Mouse (Mus musculus) bone marrow, adult 2 months (tissue): ENCODE measurements around the gene Galt. TPM values are rescaled to one million over a fixed set of nuclear protein-coding genes. Genes with fewer than 3 reads are reported as not detected.

Source experiments
- H3K27ac ChIP-seq: fragments of 200-500 bp; 2 replicates; pipeline ENCODE4 v1.5.1; 2012; ENCODE audit warnings: low read depth, mild to moderate bottlenecking, control low read depth, inconsistent platforms, low read length; ENCODE audit not compliant: control insufficient read depth, poor library complexity, insufficient read depth
- H3K4me1 ChIP-seq: fragments of 200-500 bp; 2 replicates; pipeline ENCODE4 v1.6.1; 2011; ENCODE audit warnings: low read length; ENCODE audit not compliant: control insufficient read depth, insufficient read depth
- H3K4me3 ChIP-seq: fragments of 200-500 bp; replicated peaks from 2 replicates; pipeline ENCODE3; 2011; ENCODE audit warnings: mild to moderate bottlenecking, low read depth, low read length, control low read depth; ENCODE audit not compliant: control insufficient read depth
- CTCF ChIP-seq: fragments of 200-500 bp; IDR thresholded peaks from 2 replicates; pipeline ENCODE4 v1.5.1; 2011; ENCODE audit warnings: low read length, control low read depth; ENCODE audit not compliant: control insufficient read depth, insufficient read depth
- POLR2A ChIP-seq: fragments of 200-500 bp; IDR thresholded peaks from 2 replicates; pipeline ENCODE4 v1.6.1; 2011; ENCODE audit warnings: low read depth, mild to moderate bottlenecking, control low read depth, low read length, borderline replicate concordance; ENCODE audit not compliant: control insufficient read depth
- WGBS: fragments of 180-500 bp; shearing (Covaris S2); methylation state at CpG from one replicate; pipeline ENCODE4 v1.1.7; 2018; 5-methylcytosine and 5-hydroxymethylcytosine counted together
- polyA plus RNA-seq: library from polyadenylated mRNA; stranded (reverse); fragments of >200 nt; gene quantifications from 2 replicates; pipeline ENCODE4 v1.2.4, GENCODE M21; 2011; ENCODE audit warnings: low replicate concordance; ENCODE audit not compliant: missing spikeins, insufficient read depth, insufficient read length

The Galt gene
- polyA plus RNA-seq, 1 experiment, result 26.9 TPM

DNA sequence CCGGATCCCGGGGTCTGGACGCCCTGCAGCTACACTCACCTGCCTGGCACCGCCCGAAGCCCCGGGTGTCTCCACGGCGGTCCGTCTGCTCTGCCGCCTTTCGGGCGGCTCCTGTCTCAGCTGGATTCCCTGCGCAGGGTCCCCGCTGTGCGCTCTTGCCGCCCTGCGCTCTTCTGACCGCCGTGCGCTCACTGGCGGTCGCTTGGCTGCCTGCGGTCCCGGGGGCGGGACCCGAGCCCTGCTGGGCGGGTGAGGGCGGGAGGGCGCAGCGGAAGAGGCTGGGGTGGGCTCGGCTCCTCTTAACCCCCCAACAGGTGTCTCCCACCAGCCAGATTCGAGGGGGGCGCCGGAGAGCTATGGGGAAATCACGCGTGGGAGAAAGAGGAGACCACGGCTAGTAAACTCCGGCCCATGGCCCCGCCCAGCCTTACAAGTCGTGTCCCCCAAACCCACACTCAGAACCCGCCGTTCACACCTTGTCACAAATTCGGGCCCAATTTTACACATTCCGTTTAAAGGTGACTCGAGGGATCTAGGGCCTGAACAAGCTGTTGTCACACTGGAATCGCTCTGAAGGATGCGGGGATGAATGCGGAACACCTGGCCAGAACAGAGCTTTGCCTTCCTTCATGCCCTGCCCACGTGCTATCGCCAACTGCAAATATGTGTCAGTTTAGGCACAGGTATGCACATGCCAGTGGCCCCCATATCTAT is 23.8 kb upstream of the Galt start, which contains the start of gene Arid3c:
TSS of gene Arid3c (minus strand) at position 91 of the 714 bp plus-strand sequence.
- TF ChIP-seq POLR2A (no peak), CTCF (no peak)
- H3K4me1 ChIP-seq, result no peaks in the 10 kb centered on the region; the same call in 1 of the 2 replicates
- H3K27ac ChIP-seq, result no peak within 1 kb of the TSS; the same call in 1 of the 2 replicates
- no peak within 1 kb of the TSS for H3K4me3 ChIP-seq
- 2% methylated on average over 50 of the region's 50 CpGs for WGBS

DNA sequence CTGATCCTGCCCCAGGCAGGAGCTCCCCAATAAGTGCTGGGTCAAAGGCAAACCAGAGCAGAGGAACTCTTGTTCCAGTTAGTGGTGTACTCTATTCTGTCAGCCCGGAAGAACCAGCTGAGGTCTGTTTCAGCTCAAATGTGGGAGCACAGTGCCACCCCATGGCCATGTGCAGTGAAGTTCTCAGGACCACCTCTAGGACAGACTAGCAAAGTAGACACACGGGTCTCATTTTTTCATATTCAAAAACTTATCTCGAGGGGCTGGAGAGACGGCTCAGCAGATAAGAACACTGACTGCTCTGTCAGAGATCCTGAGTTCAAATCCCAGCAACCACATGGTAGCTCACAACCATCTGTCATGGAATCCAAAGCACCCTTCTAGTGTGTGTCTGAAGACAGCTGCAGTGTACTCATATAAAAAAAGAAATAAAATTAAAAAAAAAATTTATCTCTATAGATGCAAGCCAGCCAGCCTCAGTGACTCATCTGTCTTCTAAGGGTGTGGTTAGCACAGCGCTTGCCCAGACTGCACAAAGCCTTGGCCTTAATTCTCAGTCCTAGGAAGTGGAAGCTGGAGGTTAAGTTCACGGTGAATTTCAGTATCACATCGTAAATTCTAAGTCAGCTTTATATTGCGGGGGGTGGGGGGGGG is 17.3 kb upstream of the Galt start:
- Histone ChIP-seq H3K4me3 (no peak overlapping the region), H3K27ac (no peak overlapping the region), H3K4me1 (no peaks in the 10 kb centered on the region; the same call in 1 of the 2 replicates)
- peak; percentile 90 for TF ChIP-seq CTCF
- no peak for TF ChIP-seq POLR2A
- WGBS, result 27% methylated on average over 8 of the region's 8 CpGs

DNA sequence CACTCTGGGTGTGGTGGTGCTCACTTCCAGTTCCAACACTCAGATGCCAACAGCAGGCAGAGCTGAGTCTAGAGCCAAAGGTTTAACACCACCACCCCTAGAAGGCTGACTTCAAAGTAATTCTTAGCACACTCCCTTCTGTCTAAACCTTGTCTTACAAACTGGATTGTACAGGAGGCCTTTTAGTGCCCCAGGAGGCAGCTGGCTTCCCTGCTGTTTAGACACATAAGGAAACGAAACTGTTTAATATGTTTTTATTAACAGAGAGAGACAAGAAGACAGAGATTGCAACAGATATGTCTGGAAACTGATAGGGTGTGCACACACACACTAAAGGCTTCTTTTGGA is 16.8 kb upstream of the Galt start:
- Histone ChIP-seq H3K27ac (no peak overlapping the region), H3K4me1 (no peaks in the 10 kb centered on the region; the same call in 1 of the 2 replicates), H3K4me3 (no peak overlapping the region)
- WGBS, result 60% methylated on average over 1 of the region's 1 CpGs
- no peak for TF ChIP-seq CTCF
- TF ChIP-seq POLR2A, result no peak

DNA sequence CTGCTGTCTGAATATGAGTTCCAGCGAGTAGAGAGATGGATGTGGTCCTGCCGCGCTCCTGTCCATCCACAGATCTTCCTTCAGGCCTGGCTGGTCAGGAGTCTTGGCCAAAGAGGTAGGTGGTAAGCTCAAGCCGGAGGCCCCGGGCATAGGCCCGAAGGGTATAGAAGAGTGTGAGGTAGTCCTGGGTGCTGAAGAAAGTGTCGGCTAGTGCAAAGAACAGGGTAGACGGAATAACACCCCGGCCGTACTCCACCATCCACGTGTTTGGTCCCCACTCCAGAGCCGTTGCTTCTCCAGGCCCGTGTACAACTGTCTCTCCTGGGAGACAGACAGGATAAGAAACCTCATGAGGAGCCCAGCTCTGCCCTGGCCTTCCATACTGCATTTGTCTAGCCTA is 15.8 kb upstream of the Galt start:
- H3K4me3 ChIP-seq, result no peak overlapping the region
- no peaks in the 10 kb centered on the region; the same call in 1 of the 2 replicates for H3K4me1 ChIP-seq
- WGBS, result 95% methylated on average over 13 of the region's 13 CpGs
- no peak for TF ChIP-seq POLR2A
- no peak for TF ChIP-seq CTCF
- no peak overlapping the region for H3K27ac ChIP-seq

DNA sequence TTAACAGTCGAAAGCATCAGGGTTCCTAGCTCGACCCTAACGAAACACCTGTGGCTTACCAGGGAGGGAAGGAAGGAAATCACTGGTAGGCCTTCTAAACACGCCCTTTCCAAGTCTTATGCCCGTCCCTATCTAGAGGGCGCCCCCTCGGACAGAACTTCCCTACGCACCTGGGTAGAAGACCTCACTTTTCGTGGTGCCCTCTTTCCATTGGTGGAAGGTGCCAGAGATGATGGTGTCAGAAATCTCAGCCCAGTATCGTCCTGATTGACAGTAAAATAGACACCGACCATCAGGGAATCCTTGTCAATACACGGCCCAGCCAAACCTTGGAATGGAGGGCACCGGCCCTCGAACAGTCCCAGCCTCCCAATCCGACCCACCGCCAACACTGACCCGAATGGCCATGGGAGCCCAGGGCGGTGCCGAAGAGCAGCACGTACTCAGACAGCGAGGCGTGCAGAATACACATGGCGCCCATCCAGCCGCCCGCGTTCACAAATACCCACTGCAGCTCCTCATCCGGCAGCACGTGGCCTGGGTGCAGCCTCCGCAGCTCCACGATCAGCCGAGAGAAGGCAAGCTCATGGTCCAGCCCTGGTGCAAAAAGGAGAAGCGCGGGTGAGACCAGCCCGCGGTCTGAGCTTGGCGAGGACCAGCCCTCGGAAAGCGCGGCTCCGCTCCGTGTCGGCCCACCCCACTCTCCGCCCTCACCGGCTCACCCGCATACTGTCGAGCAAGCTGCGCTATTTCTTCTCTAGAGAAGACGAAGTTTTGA is 14.5 kb upstream of the Galt start:
- TF ChIP-seq CTCF (no peak), POLR2A (no peak)
- no peaks in the 10 kb centered on the region; the same call in 1 of the 2 replicates for H3K4me1 ChIP-seq
- H3K27ac ChIP-seq, result peak overlapping the region; percentile 89
- peak overlapping the region; percentile 82 for H3K4me3 ChIP-seq
- WGBS, result under 1% methylated on average over 48 of the region's 48 CpGs

DNA sequence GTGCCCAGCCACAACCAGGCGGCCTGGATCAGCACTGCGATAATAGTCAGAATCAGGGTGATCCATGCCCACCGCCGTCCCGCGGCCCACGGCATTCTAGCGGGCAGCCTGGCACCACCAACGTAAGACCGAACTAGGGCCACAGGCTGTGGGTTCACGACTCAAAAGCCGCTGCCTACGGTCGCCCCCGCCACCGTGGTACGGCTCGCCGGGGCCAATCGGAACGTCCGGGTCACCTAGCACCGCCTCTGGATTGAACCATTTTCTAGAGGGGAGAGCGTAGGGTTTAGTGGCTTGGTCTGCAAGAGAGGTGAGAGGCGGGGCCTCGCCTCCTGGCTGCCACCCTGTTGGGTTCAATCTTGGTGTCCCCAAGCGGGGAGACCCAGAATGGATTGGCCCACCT is 13.9 kb upstream of the Galt start:
- peak overlapping the region; percentile 89 for H3K27ac ChIP-seq
- H3K4me3 ChIP-seq, result peak overlapping the region; percentile 82
- H3K4me1 ChIP-seq, result no peaks in the 10 kb centered on the region; the same call in 1 of the 2 replicates
- peak; percentile 85; the same call in 1 of the 2 replicates for TF ChIP-seq POLR2A
- no peak for TF ChIP-seq CTCF
- WGBS, result under 1% methylated on average over 27 of the region's 27 CpGs

DNA sequence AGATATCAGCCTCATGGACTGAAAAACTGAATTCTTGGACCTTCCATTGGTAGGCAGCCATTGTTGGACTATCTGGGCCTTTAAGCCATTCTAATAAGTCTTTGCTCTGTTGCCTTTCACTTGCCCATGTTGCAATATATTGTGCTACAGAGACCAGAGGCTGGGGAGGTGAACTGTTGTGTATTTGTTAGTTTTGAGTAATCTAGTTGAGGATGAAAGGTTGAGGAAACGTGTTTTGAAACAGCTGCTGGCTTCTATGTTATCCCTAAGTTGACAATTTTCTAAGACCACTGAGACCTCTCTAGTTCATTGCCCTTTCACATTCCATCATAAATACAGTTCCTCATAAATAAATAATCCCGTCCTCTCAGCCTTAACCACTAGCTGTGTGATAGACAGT is 10.9 kb upstream of the Galt start:
- Histone ChIP-seq H3K27ac (no peak overlapping the region), H3K4me3 (no peak overlapping the region), H3K4me1 (no peaks in the 10 kb centered on the region; the same call in 1 of the 2 replicates)
- no peak for TF ChIP-seq POLR2A
- no peak for TF ChIP-seq CTCF
- WGBS, result 76% methylated on average over 2 of the region's 2 CpGs

DNA sequence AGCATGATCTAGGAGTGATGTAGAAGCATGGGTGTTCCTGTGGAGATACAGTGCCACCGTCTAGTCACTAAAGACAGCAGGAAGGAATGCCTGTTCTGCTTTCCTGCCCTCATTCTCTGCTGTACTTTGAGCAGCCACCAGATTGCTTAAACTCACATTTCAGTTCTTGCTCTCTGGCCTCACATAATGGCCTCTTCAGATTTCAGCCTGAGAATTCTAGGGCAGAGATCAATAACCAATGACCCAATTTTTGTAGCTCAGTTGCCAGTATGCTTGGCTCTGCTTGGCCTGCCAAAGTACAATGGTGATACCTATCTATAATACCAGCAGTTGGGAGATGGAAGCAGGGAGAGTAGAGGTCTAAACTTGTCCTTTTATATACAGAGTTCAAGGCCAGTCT is 10.0 kb upstream of the Galt start:
- H3K4me1 ChIP-seq, result no peaks in the 10 kb centered on the region; the same call in 1 of the 2 replicates
- TF ChIP-seq CTCF (no peak), POLR2A (no peak)
- H3K27ac ChIP-seq, result no peak overlapping the region
- H3K4me3 ChIP-seq, result no peak overlapping the region
- WGBS, result 78% methylated on average over 1 of the region's 1 CpGs
